Mouse (Mus musculus) erythroblast, embryonic 14.5 days (primary cell): ENCODE data around the gene Tmem120a. TPM values are rescaled to one million over a fixed set of nuclear protein-coding genes. Genes with fewer than 3 reads are reported as not detected.

Experiments
- H3K27me3 ChIP-seq: 2 replicates; pipeline ENCODE4 v1.6.1; 2012; ENCODE audit warnings: inconsistent platforms; ENCODE audit not compliant: control insufficient read depth
- H3K36me3 ChIP-seq: 2 replicates; pipeline ENCODE4 v1.6.1; 2012; ENCODE audit warnings: mild to moderate bottlenecking, inconsistent platforms; ENCODE audit not compliant: control insufficient read depth
- H3K4me1 ChIP-seq: 2 replicates; pipeline ENCODE4 v1.6.1; 2012; ENCODE audit warnings: inconsistent platforms; ENCODE audit not compliant: control insufficient read depth
- H3K4me3 ChIP-seq: replicated peaks from 2 replicates; pipeline ENCODE3; 2012; ENCODE audit warnings: moderate library complexity, mild to moderate bottlenecking, inconsistent platforms
- H3K9me3 ChIP-seq: 2 replicates; pipeline ENCODE4 v1.6.1; 2012; ENCODE audit warnings: low read length, inconsistent platforms, mixed read lengths; ENCODE audit not compliant: control insufficient read depth
- GATA1 ChIP-seq: IDR thresholded peaks from 2 replicates; pipeline ENCODE4 v1.6.1; 2012; ENCODE audit warnings: low read length, inconsistent platforms, mixed read lengths
- TAL1 ChIP-seq: IDR thresholded peaks from 3 replicates; pipeline ENCODE4 v1.6.1; 2012; ENCODE audit warnings: low read length, inconsistent platforms, mixed read lengths
- polyA plus RNA-seq: library from polyadenylated mRNA; stranded (reverse); fragments of >175 nt; gene quantifications from 2 replicates; pipeline ENCODE4 v1.2.3, GENCODE M21; 2012

The Tmem120a gene
- polyA plus RNA-seq, 1 experiment: 0.25 TPM

- Histone ChIP-seq H3K4me3 (no peak overlapping the region), H3K27me3 (no peaks in the 10 kb centered on the region), H3K36me3 (peaks cover 13% of the 10 kb centered on the region), H3K9me3 (no peaks in the 10 kb centered on the region), H3K4me1 (peaks cover 2% of the 10 kb centered on the region)
- TF ChIP-seq TAL1 (no peak), GATA1 (no peak)
Measured at GRCm38 (mm10) chr5:135702682-135703192, 41.5 kb downstream of the Tmem120a start.

- Histone ChIP-seq H3K27me3 (no peaks in the 10 kb centered on the region), H3K4me1 (peaks cover 2% of the 10 kb centered on the region), H3K36me3 (peaks cover 12% of the 10 kb centered on the region), H3K9me3 (no peaks in the 10 kb centered on the region), H3K4me3 (no peak overlapping the region)
- TF ChIP-seq GATA1: no peak
- no peak for TF ChIP-seq TAL1
Measured at GRCm38 (mm10) chr5:135702190-135702589, 42.1 kb downstream of the Tmem120a start.

GRCm38 (mm10) chr5:135701601-135702000 lies 42.6 kb downstream of the Tmem120a start:
- Histone ChIP-seq H3K9me3 (no peaks in the 10 kb centered on the region), H3K27me3 (no peaks in the 10 kb centered on the region), H3K36me3 (peaks cover 7% of the 10 kb centered on the region), H3K4me3 (no peak overlapping the region), H3K4me1 (peaks cover 2% of the 10 kb centered on the region)
- TF ChIP-seq TAL1: no peak
- TF ChIP-seq GATA1: no peak

GRCm38 (mm10) chr5:135697711-135698111 lies 46.5 kb downstream of the Tmem120a start:
- Histone ChIP-seq H3K36me3 (peaks cover 7% of the 10 kb centered on the region), H3K27me3 (no peaks in the 10 kb centered on the region), H3K4me1 (no peaks in the 10 kb centered on the region; the same call in 1 of the 2 replicates), H3K9me3 (no peaks in the 10 kb centered on the region), H3K4me3 (no peak overlapping the region)
- TF ChIP-seq TAL1 (no peak), GATA1 (no peak)

- no peaks in the 10 kb centered on the region for H3K27me3 ChIP-seq
- TF ChIP-seq TAL1: no peak
- TF ChIP-seq GATA1: no peak
- no peaks in the 10 kb centered on the region for H3K9me3 ChIP-seq
- peaks cover 2% of the 10 kb centered on the region for H3K4me1 ChIP-seq
- no peak overlapping the region for H3K4me3 ChIP-seq
- peaks cover 7% of the 10 kb centered on the region for H3K36me3 ChIP-seq
Measured at GRCm38 (mm10) chr5:135695277-135695721, 48.9 kb downstream of the Tmem120a start.

GRCm38 (mm10) chr5:135693281-135693853 lies 50.9 kb downstream of the Tmem120a start:
- Histone ChIP-seq H3K4me1 (peaks cover 21% of the 10 kb centered on the region), H3K4me3 (no peak overlapping the region), H3K27me3 (no peaks in the 10 kb centered on the region), H3K36me3 (no peaks in the 10 kb centered on the region; the same call in 1 of the 2 replicates), H3K9me3 (no peaks in the 10 kb centered on the region)
- no peak for TF ChIP-seq TAL1
- TF ChIP-seq GATA1: no peak

- no peaks in the 10 kb centered on the region for H3K27me3 ChIP-seq
- H3K9me3 ChIP-seq: no peaks in the 10 kb centered on the region
- no peaks in the 10 kb centered on the region for H3K36me3 ChIP-seq
- H3K4me3 ChIP-seq: no peak overlapping the region
- no peak for TF ChIP-seq TAL1
- TF ChIP-seq GATA1: no peak
- peaks cover 28% of the 10 kb centered on the region for H3K4me1 ChIP-seq
Measured at GRCm38 (mm10) chr5:135691266-135691665, 53.0 kb downstream of the Tmem120a start.

- peak overlapping the region; percentile 90 for H3K4me3 ChIP-seq
- no peaks in the 10 kb centered on the region for H3K9me3 ChIP-seq
- TF ChIP-seq GATA1 (no peak), TAL1 (no peak)
- H3K4me1 ChIP-seq: peaks cover 29% of the 10 kb centered on the region
- no peaks in the 10 kb centered on the region for H3K36me3 ChIP-seq
- no peaks in the 10 kb centered on the region for H3K27me3 ChIP-seq
Measured at GRCm38 (mm10) chr5:135690401-135690800, 53.8 kb downstream of the Tmem120a start.

Other genes starting within 250 kb of the Tmem120a start
- gene Hip1, start 199.3 kb downstream of the Tmem120a start, polyA plus RNA-seq: 0.07 TPM in 1 of 2 replicates, not detected in the other
- not detected in 2 replicates for gene Ccl26, start 180.9 kb downstream of the Tmem120a start, polyA plus RNA-seq
- gene Ccl24, start 171.4 kb downstream of the Tmem120a start, polyA plus RNA-seq: 0.03 TPM in 1 of 2 replicates, not detected in the other
- 0.07 and 0.35 TPM in 2 replicates for gene Rhbdd2, start 111.8 kb downstream of the Tmem120a start, polyA plus RNA-seq
- 2.5 and 2.6 TPM in 2 replicates for gene Por, start 74.4 kb downstream of the Tmem120a start, polyA plus RNA-seq
- gene Styxl1, start 33.9 kb upstream of the Tmem120a start, polyA plus RNA-seq: not detected in 2 replicates
- 54.3 and 58.5 TPM in 2 replicates for gene Mdh2, start 34.0 kb upstream of the Tmem120a start, polyA plus RNA-seq
- gene Srrm3, start 62.4 kb upstream of the Tmem120a start, polyA plus RNA-seq: not detected in 2 replicates
- 0.08 TPM in 1 of 2 replicates, not detected in the other for gene Hspb1, start 143.5 kb upstream of the Tmem120a start, polyA plus RNA-seq
- 5.0 and 5.6 TPM in 2 replicates for gene Ywhag, start 190.2 kb upstream of the Tmem120a start, polyA plus RNA-seq
- 0.03 and 0.27 TPM in 2 replicates for gene Ssc4d, start 230.1 kb upstream of the Tmem120a start, polyA plus RNA-seq
- gene Zp3, start 235.7 kb upstream of the Tmem120a start, polyA plus RNA-seq: not detected in 2 replicates